Mouse (Mus musculus) testis, adult 2 months (tissue): Measurements from ENCODE around the gene Trim46. TPM values are rescaled to one million over a fixed set of nuclear protein-coding genes. Genes with fewer than 3 reads are reported as not detected.

ENCODE experiments used
- H3K27ac ChIP-seq: fragments of 200-500 bp; 2 replicates; pipeline ENCODE4 v1.5.1; 2012; ENCODE audit warnings: low read depth, low read length; ENCODE audit not compliant: control insufficient read depth, insufficient read depth
- H3K27me3 ChIP-seq: fragments of 200-500 bp; 2 replicates; pipeline ENCODE4 v1.6.1; 2012; ENCODE audit warnings: mild to moderate bottlenecking, low read length, moderate library complexity; ENCODE audit not compliant: control insufficient read depth, insufficient read depth
- H3K36me3 ChIP-seq: fragments of 200-500 bp; 2 replicates; pipeline ENCODE4 v1.6.1; 2012; ENCODE audit warnings: mild to moderate bottlenecking, low read length; ENCODE audit not compliant: control insufficient read depth, insufficient read depth
- H3K4me1 ChIP-seq: fragments of 200-500 bp; 2 replicates; pipeline ENCODE4 v1.6.1; 2012; ENCODE audit warnings: low read length; ENCODE audit not compliant: control insufficient read depth, insufficient read depth
- H3K4me3 ChIP-seq: fragments of 200-500 bp; 2 replicates; pipeline ENCODE4 v1.5.1; 2012; ENCODE audit warnings: low read depth, mild to moderate bottlenecking, low read length, moderate library complexity, mixed read lengths; ENCODE audit not compliant: control insufficient read depth
- CTCF ChIP-seq: fragments of 200-500 bp; IDR thresholded peaks from 2 replicates; pipeline ENCODE4 v1.5.1; 2012; ENCODE audit warnings: low read depth, mild to moderate bottlenecking, inconsistent platforms, low read length, moderate library complexity; ENCODE audit not compliant: control insufficient read depth, insufficient read depth, insufficient replicate concordance
- POLR2A ChIP-seq: fragments of 200-500 bp; IDR thresholded peaks from 2 replicates; pipeline ENCODE4 v1.6.1; 2012; ENCODE audit warnings: low read depth, mild to moderate bottlenecking, inconsistent platforms, low read length, moderate library complexity; ENCODE audit not compliant: control insufficient read depth
- polyA plus RNA-seq: library from polyadenylated mRNA; depleted of rRNA; stranded (reverse); fragments of >200 nt; gene quantifications from 2 replicates; pipeline ENCODE4 v1.2.3, GENCODE M21; 2012

Trim46 gene
- polyA plus RNA-seq, 1 experiment: 27.9 TPM

GRCm38 (mm10) chr3:89279153-89279890, 33.2 kb upstream of the Trim46 start:
- H3K4me3 ChIP-seq: peak overlapping the region; percentile 71
- TF ChIP-seq CTCF (no peak), POLR2A (peak; percentile 38; the same call in 1 of the 2 replicates)
- H3K4me1 ChIP-seq: no peaks in the 10 kb centered on the region; the same call in 1 of the 2 replicates
- H3K36me3 ChIP-seq: no peaks in the 10 kb centered on the region
- H3K27me3 ChIP-seq: no peaks in the 10 kb centered on the region
- no peak overlapping the region for H3K27ac ChIP-seq

DNA sequence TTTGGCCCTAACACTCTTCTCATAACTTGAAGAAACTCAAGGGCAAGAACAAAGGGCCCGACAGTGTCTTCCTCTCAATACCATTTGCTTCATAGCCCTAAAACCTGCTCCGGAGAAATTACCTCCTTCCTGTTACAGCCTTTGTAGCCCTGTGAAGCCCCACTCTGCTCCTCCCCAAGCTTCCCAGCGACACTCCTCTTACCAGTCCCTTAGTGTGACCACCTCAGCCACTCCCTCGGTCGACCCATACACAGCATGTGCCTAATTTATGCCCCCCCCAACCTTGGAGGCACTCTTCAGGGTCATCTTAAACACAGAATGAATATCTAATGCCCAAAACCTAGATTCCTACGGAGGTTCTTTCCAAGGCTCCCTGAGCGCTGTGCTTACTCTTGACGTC, 32.5 kb upstream of the Trim46 start:
- H3K36me3 ChIP-seq: no peaks in the 10 kb centered on the region
- no peaks in the 10 kb centered on the region; the same call in 1 of the 2 replicates for H3K4me1 ChIP-seq
- no peaks in the 10 kb centered on the region for H3K27me3 ChIP-seq
- TF ChIP-seq POLR2A (no peak), CTCF (no peak)
- no peak overlapping the region for H3K27ac ChIP-seq
- no peak overlapping the region for H3K4me3 ChIP-seq

GRCm38 (mm10) chr3:89278107-89278506, 32.0 kb upstream of the Trim46 start:
- Histone ChIP-seq H3K27ac (no peak overlapping the region), H3K36me3 (no peaks in the 10 kb centered on the region), H3K27me3 (no peaks in the 10 kb centered on the region), H3K4me3 (no peak overlapping the region), H3K4me1 (no peaks in the 10 kb centered on the region; the same call in 1 of the 2 replicates)
- TF ChIP-seq POLR2A (no peak), CTCF (no peak)

GRCm38 (mm10) chr3:89277281-89278021, 31.3 kb upstream of the Trim46 start:
- no peaks in the 10 kb centered on the region for H3K27me3 ChIP-seq
- TF ChIP-seq CTCF: no peak
- TF ChIP-seq POLR2A: no peak
- no peak overlapping the region for H3K4me3 ChIP-seq
- H3K36me3 ChIP-seq: no peaks in the 10 kb centered on the region
- no peaks in the 10 kb centered on the region; the same call in 1 of the 2 replicates for H3K4me1 ChIP-seq
- no peak overlapping the region for H3K27ac ChIP-seq

- no peaks in the 10 kb centered on the region for H3K27me3 ChIP-seq
- no peak for TF ChIP-seq POLR2A
- H3K4me3 ChIP-seq: no peak overlapping the region
- H3K27ac ChIP-seq: no peak overlapping the region
- no peaks in the 10 kb centered on the region for H3K36me3 ChIP-seq
- H3K4me1 ChIP-seq: peaks cover under 1% of the 10 kb centered on the region
These were observed 30.0 kb upstream of the Trim46 start for GRCm38 (mm10) chr3:89276061-89276460.

DNA sequence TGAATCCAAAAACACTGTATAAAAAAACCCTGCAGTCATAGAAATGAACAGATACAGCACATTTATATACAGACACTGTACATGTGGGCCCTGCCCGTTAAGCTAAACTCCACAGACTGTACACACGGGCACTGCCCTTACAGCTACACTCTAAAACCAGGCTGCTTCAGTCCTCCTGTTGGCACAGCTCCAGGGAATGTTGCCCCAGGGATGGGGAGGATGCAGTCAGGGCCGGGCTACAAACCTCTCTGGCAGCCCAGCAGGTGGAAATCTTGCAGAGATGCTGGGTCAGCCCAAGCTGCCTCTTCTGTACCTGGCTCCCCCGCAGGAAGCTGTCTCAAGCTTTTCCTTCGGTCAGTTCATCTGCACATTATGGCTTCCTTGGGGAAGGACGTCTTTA, 25.7 kb upstream of the Trim46 start:
- Histone ChIP-seq H3K4me3 (no peak overlapping the region), H3K27ac (no peak overlapping the region), H3K4me1 (peaks cover 11% of the 10 kb centered on the region), H3K27me3 (no peaks in the 10 kb centered on the region), H3K36me3 (no peaks in the 10 kb centered on the region)
- TF ChIP-seq POLR2A (no peak), CTCF (no peak)

GRCm38 (mm10) chr3:89270891-89271290, 24.8 kb upstream of the Trim46 start:
- TF ChIP-seq CTCF: no peak
- TF ChIP-seq POLR2A: no peak
- H3K27ac ChIP-seq: no peak overlapping the region
- H3K27me3 ChIP-seq: no peaks in the 10 kb centered on the region
- H3K4me1 ChIP-seq: peaks cover 15% of the 10 kb centered on the region
- no peaks in the 10 kb centered on the region for H3K36me3 ChIP-seq
- H3K4me3 ChIP-seq: no peak overlapping the region
